Mouse (Mus musculus) WW6 (cell line): ENCODE measurements around the gene 2510002D24Rik.

ENCODE experiments used
- DNase-seq: peaks from one replicate; pipeline ENCODE4 v3.0.0-alpha.2; 2013; ENCODE audit warnings: low read depth, low spot score

The 2510002D24Rik gene

GRCm38 (mm10) chr16:18836468-18837208 lies at the start of gene 2510002D24Rik, which contains the start of gene Gm28539:
2510002D24Rik (plus strand) TSS chr16:18836578.
Gm28539 (plus strand) TSS chr16:18836584.
- peak; percentile 85 for DNase-seq

GRCm38 (mm10) chr16:18786652-18787051 lies 49.7 kb upstream of the 2510002D24Rik start:
- DNase-seq: no peak

- DNase-seq: no peak
Observed at GRCm38 (mm10) chr16:18788627-18789406, 47.6 kb upstream of the 2510002D24Rik start.

- DNase-seq: no peak
Observed at GRCm38 (mm10) chr16:18795223-18795899, 41.0 kb upstream of the 2510002D24Rik start.

GRCm38 (mm10) chr16:18796645-18797044 lies 39.7 kb upstream of the 2510002D24Rik start:
- DNase-seq: no peak

GRCm38 (mm10) chr16:18798151-18798550 lies 38.2 kb upstream of the 2510002D24Rik start:
- no peak for DNase-seq

- no peak for DNase-seq
Observed at GRCm38 (mm10) chr16:18798841-18799240, 37.5 kb upstream of the 2510002D24Rik start.

GRCm38 (mm10) chr16:18805746-18806145 lies 30.6 kb upstream of the 2510002D24Rik start:
- DNase-seq: no peak

- no peak for DNase-seq
Observed at GRCm38 (mm10) chr16:18809001-18809400, 27.4 kb upstream of the 2510002D24Rik start.

- DNase-seq: peak; percentile 16
Observed at GRCm38 (mm10) chr16:18811032-18811431, 25.3 kb upstream of the 2510002D24Rik start.

GRCm38 (mm10) chr16:18811468-18812384 lies 24.7 kb upstream of the 2510002D24Rik start, which contains the start of the genes Ufd1 and Cdc45:
Ufd1 (plus strand) TSS chr16:18811779.
Cdc45 (minus strand) TSS chr16:18811987.
- DNase-seq: peak; percentile 86

- no peak for DNase-seq
Observed at GRCm38 (mm10) chr16:18812385-18812910, 23.9 kb upstream of the 2510002D24Rik start.

GRCm38 (mm10) chr16:18822356-18822755 lies 14.0 kb upstream of the 2510002D24Rik start:
- no peak for DNase-seq

GRCm38 (mm10) chr16:18822925-18823324 lies 13.5 kb upstream of the 2510002D24Rik start:
- DNase-seq: no peak

GRCm38 (mm10) chr16:18828630-18829029 lies 7.7 kb upstream of the 2510002D24Rik start:
- no peak for DNase-seq

GRCm38 (mm10) chr16:18829102-18829501 lies 7.3 kb upstream of the 2510002D24Rik start:
- no peak for DNase-seq

GRCm38 (mm10) chr16:18833486-18833885 lies 2.9 kb upstream of the 2510002D24Rik start:
- no peak for DNase-seq

- DNase-seq: no peak
Observed at GRCm38 (mm10) chr16:18836073-18836467, 308 bp upstream of the 2510002D24Rik start.

GRCm38 (mm10) chr16:18838346-18838745 lies 2.0 kb downstream of the 2510002D24Rik start:
- DNase-seq: no peak

GRCm38 (mm10) chr16:18846301-18846820 lies 10.0 kb downstream of the 2510002D24Rik start:
- DNase-seq: no peak
